Mouse (Mus musculus) olfactory bulb, adult 2 months (tissue): ENCODE results near the gene Acvrl1.

Experiments used
- CTCF ChIP-seq: fragments of 200-500 bp; IDR thresholded peaks from 2 replicates; pipeline ENCODE4 v1.5.1; 2012; ENCODE audit warnings: low read depth, mild to moderate bottlenecking, low read length, moderate library complexity; ENCODE audit not compliant: insufficient read depth
- POLR2A ChIP-seq: fragments of 200-500 bp; IDR thresholded peaks from 2 replicates; pipeline ENCODE4 v1.6.1; 2012; ENCODE audit warnings: mild to moderate bottlenecking, low read depth, low read length, moderate library complexity; ENCODE audit not compliant: insufficient read depth

DNA sequence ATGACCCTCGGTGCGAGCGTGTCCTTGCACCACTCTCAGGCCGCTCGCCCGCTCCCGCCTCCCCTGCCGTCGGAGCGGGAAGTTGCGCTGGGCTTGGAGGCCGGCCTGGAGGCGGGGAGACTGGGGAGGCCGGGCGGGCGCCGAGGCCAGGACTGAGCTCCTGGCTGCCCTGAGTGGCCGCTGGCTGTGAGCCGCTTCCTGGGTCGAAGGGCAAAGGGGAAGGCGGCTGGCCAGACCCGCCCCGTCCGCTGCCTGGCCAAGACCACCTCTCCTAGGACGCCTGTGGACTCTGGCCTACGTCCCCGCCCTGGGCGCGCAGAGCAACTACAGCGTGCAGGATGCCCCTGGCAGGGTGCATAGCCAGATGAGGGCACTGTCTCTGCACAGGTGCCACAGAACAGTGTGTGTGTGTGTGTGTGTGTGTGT, 49.6 kb upstream of the Acvrl1 start:
- TF ChIP-seq CTCF = no peak
- TF ChIP-seq POLR2A = no peak
